Mouse (Mus musculus) G1E (cell line): ENCODE results near the gene Kcnmb2. TPM values are rescaled to one million over a fixed set of nuclear protein-coding genes. Genes with fewer than 3 reads are reported as not detected.

Experiments used
- ATAC-seq: 2 replicates; pipeline ENCODE4 v1.8.0; 2016; ENCODE audit warnings: mild to moderate bottlenecking; ENCODE audit not compliant: insufficient number of reproducible peaks, poor library complexity, low FRiP score, severe bottlenecking; ENCODE audit errors: extremely low read depth
- DNase-seq: peaks from one replicate; pipeline ENCODE4 v3.0.0; 2012; ENCODE audit warnings: low spot score
- H3K27me3 ChIP-seq: 2 replicates; pipeline ENCODE4 v1.6.1; 2012; ENCODE audit warnings: mild to moderate bottlenecking, low read length, inconsistent platforms; ENCODE audit not compliant: insufficient read depth
- H3K36me3 ChIP-seq: replicated peaks from 2 replicates; pipeline ENCODE3; 2012; ENCODE audit warnings: mild to moderate bottlenecking, inconsistent platforms
- H3K4me1 ChIP-seq: 2 replicates; pipeline ENCODE4 v1.6.1; 2012; ENCODE audit warnings: low read depth, low read length, inconsistent platforms, mixed read lengths; ENCODE audit not compliant: insufficient read depth
- H3K4me3 ChIP-seq: 2 replicates; pipeline ENCODE4 v1.5.1; 2012; ENCODE audit warnings: low read depth, mild to moderate bottlenecking, inconsistent platforms, low read length, moderate library complexity, mixed read lengths
- H3K9me3 ChIP-seq: replicated peaks from 2 replicates; pipeline ENCODE4 v1.6.1; 2012; ENCODE audit warnings: inconsistent platforms
- CTCF ChIP-seq: IDR thresholded peaks from 2 replicates; pipeline ENCODE4 v1.5.1; 2012; ENCODE audit warnings: low read depth, low read length, inconsistent platforms, mixed read lengths
- GATA1 ChIP-seq: IDR thresholded peaks from 2 replicates; pipeline ENCODE4 v1.6.1; 2012; ENCODE audit warnings: borderline replicate concordance, low read length, inconsistent platforms, mixed read lengths
- GATA2 ChIP-seq: IDR thresholded peaks from 2 replicates; pipeline ENCODE4 v1.6.1; 2012; ENCODE audit warnings: low read depth, low read length, inconsistent platforms, borderline replicate concordance
- POLR2AphosphoS5 ChIP-seq: IDR thresholded peaks from 2 replicates; pipeline ENCODE4 v1.6.1; 2012; ENCODE audit warnings: low read depth, low read length, inconsistent platforms; ENCODE audit not compliant: insufficient replicate concordance
- TAL1 ChIP-seq: conservative IDR thresholded peaks from 2 replicates; pipeline ENCODE4 v1.6.1; 2012; ENCODE audit warnings: low read depth, low read length, inconsistent platforms, mixed read lengths
- polyA plus RNA-seq: library from polyadenylated mRNA; stranded (reverse); fragments of >175 nt; gene quantifications from 2 replicates; pipeline ENCODE4 v1.2.3, GENCODE M21; 2012
- total RNA-seq, 2 experiments: library from RNA; stranded (forward) in 1 of 2; stranded (reverse) in 1 of 2; fragments of 200-1000 nt in 1 of 2; fragments of >200 nt in 1 of 2; fragmentation: Nextera tagmentation in 1 of 2; gene quantifications; 2 replicates each; pipeline ENCODE4 v1.2.3; 2014 to 2017

The Kcnmb2 gene
- total and polyA plus RNA-seq, 3 experiments, result 0.05 TPM; not detected in 2

GRCm38 (mm10) chr3:32189956-32190355 lies 287.6 kb downstream of the Kcnmb2 start:
- no peaks in the 10 kb centered on the region for H3K27me3 ChIP-seq
- no peaks in the 10 kb centered on the region for H3K36me3 ChIP-seq
- ATAC-seq (no peak), DNase-seq (no peak)
- H3K4me3 ChIP-seq, result no peak overlapping the region
- H3K9me3 ChIP-seq, result no peaks in the 10 kb centered on the region
- H3K4me1 ChIP-seq, result no peaks in the 10 kb centered on the region
- no peak for TF ChIP-seq TAL1
- TF ChIP-seq CTCF, result no peak
- TF ChIP-seq GATA1, result no peak
- no peak for TF ChIP-seq GATA2
- TF ChIP-seq POLR2AphosphoS5, result no peak

- H3K4me3 ChIP-seq, result no peak overlapping the region
- no peaks in the 10 kb centered on the region for H3K9me3 ChIP-seq
- DNase-seq (no peak), ATAC-seq (no peak)
- no peaks in the 10 kb centered on the region for H3K36me3 ChIP-seq
- no peaks in the 10 kb centered on the region for H3K4me1 ChIP-seq
- H3K27me3 ChIP-seq, result no peaks in the 10 kb centered on the region
- TF ChIP-seq GATA2 (no peak), CTCF (no peak), GATA1 (no peak), TAL1 (no peak), POLR2AphosphoS5 (no peak)
Measured at GRCm38 (mm10) chr3:32194014-32194413, 291.7 kb downstream of the Kcnmb2 start.

- no peaks in the 10 kb centered on the region for H3K36me3 ChIP-seq
- TF ChIP-seq CTCF, result no peak
- no peak for TF ChIP-seq GATA1
- DNase-seq, result no peak
- H3K4me1 ChIP-seq, result no peaks in the 10 kb centered on the region
- ATAC-seq, result no peak
- no peak overlapping the region for H3K4me3 ChIP-seq
- no peaks in the 10 kb centered on the region for H3K27me3 ChIP-seq
- H3K9me3 ChIP-seq, result no peaks in the 10 kb centered on the region
Measured at GRCm38 (mm10) chr3:32226755-32227154, 324.4 kb downstream of the Kcnmb2 start.

GRCm38 (mm10) chr3:32236766-32237165 lies 334.5 kb downstream of the Kcnmb2 start:
- Histone ChIP-seq H3K36me3 (no peaks in the 10 kb centered on the region), H3K9me3 (no peaks in the 10 kb centered on the region), H3K4me3 (no peak overlapping the region), H3K27me3 (no peaks in the 10 kb centered on the region), H3K4me1 (no peaks in the 10 kb centered on the region)
- DNase-seq (no peak), ATAC-seq (no peak)
- TF ChIP-seq GATA1, result no peak
